Mouse (Mus musculus) heart, embryonic 12.5 days (tissue): ENCODE data around the gene Erbb4. TPM values are rescaled to one million over a fixed set of nuclear protein-coding genes. Genes with fewer than 3 reads are reported as not detected.

Experiments
- ATAC-seq: fragments of 200-750 bp; cut with Nextera tagmentation; 2 replicates; pipeline ENCODE4 v1.8.0; 2017; ENCODE audit warnings: moderate TSS enrichment, moderate library complexity; ENCODE audit not compliant: insufficient number of reproducible peaks, low FRiP score
- H3K27ac ChIP-seq: fragments of 300-500 bp; sonication (generic); 2 replicates; pipeline ENCODE4 v1.5.1; 2016; ENCODE audit warnings: mild to moderate bottlenecking, moderate library complexity; ENCODE audit not compliant: poor library complexity, severe bottlenecking
- H3K27me3 ChIP-seq: fragments of 300-500 bp; sonication (generic); replicated peaks from 2 replicates; pipeline ENCODE4 v1.6.1; 2016; ENCODE audit warnings: mild to moderate bottlenecking, moderate library complexity
- H3K36me3 ChIP-seq: fragments of 300-500 bp; sonication (generic); 2 replicates; pipeline ENCODE4 v1.6.1; 2016; ENCODE audit warnings: mild to moderate bottlenecking, moderate library complexity
- H3K4me1 ChIP-seq: fragments of 300-500 bp; sonication (generic); replicated peaks from 2 replicates; pipeline ENCODE4 v1.6.1; 2016; ENCODE audit warnings: mild to moderate bottlenecking
- H3K4me2 ChIP-seq: fragments of 300-500 bp; sonication (generic); 2 replicates; pipeline ENCODE4 v1.6.1; 2016; ENCODE audit warnings: mild to moderate bottlenecking, moderate library complexity
- H3K4me3 ChIP-seq: fragments of 300-500 bp; sonication (generic); 2 replicates; pipeline ENCODE4 v1.5.1; 2016; ENCODE audit warnings: mild to moderate bottlenecking
- H3K9ac ChIP-seq: fragments of 300-500 bp; sonication (generic); 2 replicates; pipeline ENCODE4 v1.6.1; 2016; ENCODE audit warnings: mild to moderate bottlenecking, moderate library complexity
- H3K9me3 ChIP-seq: fragments of 300-500 bp; sonication (generic); replicated peaks from 2 replicates; pipeline ENCODE4 v1.6.1; 2016; ENCODE audit warnings: mild to moderate bottlenecking, moderate library complexity
- WGBS: fragments of 180-500 bp; shearing (Covaris S2); methylation state at CpG from one replicate; pipeline ENCODE4 v1.1.7; 2016; 5-methylcytosine and 5-hydroxymethylcytosine counted together
- polyA plus RNA-seq: library from polyadenylated mRNA; unstranded; fragments of >200 nt; fragmentation: Nextera tagmentation; extraction: Ambion mirVana; gene quantifications from 2 replicates; pipeline ENCODE4 v1.2.1, GENCODE M21; 2016

Erbb4 gene
- polyA plus RNA-seq, 1 experiment from 2014 or later = 13.6 TPM

DNA sequence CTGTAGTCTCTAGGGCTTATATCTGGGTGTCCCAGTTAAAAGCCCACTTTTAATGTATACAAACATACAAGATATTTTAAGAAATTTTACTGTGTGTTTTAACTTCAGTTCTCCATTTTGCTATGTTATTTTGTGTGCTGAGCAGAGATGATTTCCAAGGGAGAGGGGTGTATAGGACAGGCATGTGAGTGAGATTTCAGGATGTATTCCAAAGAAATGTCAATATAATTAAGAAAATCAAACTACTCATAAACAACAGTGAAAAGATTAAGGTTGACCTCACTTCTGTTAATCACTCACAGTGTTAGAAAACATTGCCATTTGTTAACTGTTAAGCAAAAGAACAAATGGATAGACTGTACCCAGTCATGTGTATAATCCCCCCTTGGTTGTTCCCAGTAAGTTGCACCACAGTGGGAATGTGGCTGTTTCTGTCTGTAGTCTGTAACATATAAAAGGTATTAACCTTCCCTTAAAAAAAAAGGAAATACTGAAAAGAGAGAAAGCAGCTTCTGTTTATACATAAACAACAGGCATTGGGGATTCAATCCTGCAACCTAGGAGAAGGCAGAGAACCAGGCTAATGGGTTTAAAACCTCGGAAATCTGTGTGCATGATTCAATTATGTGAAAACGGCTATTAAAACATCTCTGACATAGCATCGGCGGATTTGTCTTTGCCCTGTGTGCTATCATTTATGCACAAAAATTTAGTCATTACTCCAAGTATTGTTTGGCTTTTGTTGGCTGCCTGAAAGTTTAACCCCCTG, 84.5 kb downstream of the Erbb4 start:
- H3K27ac ChIP-seq = no peak overlapping the region
- H3K36me3 ChIP-seq = no peaks in the 10 kb centered on the region
- no peaks in the 10 kb centered on the region for H3K9me3 ChIP-seq
- H3K9ac ChIP-seq = no peak overlapping the region
- peaks cover 13% of the 10 kb centered on the region for H3K4me1 ChIP-seq
- H3K4me3 ChIP-seq = no peak overlapping the region
- 81% methylated on average over 4 of the region's 4 CpGs for WGBS
- H3K4me2 ChIP-seq = no peak overlapping the region
- H3K27me3 ChIP-seq = no peaks in the 10 kb centered on the region
- ATAC-seq = no peak

DNA sequence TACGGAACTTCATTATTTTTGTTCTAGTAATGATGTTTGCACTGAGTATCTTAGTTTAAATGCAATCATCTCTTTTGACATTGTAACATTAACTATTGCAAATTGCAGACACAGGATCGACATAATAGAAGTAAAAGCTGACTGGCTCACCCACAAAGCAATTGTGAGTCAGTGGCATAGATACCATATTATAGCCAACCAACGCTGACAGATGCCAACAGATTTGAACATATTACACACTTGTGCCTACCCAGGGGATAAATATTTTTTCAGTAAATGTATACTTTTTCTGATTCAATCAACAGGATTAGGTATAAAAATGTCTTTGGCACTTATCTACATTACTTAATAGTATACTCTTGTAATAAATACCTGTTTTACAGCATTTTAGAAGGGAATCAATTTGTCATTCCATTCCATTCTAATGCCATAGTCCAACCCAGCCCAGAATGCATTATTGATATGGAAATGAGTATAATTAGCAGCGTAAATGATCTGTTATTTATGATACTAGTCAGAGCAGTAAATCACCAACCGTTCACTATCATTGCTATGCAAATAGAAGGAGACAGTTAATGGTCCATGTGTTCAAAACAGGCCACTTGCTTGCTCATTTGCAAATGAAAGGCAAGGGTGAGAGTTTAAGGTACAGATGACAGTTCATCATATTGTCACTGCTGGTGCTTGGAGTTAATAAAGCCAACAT, 97.9 kb downstream of the Erbb4 start:
- Histone ChIP-seq H3K4me3 (no peak overlapping the region), H3K4me1 (0 out of 2 replicates have a peak, but pooled peaks cover 8% of the 10 kb centered on the region), H3K4me2 (no peak overlapping the region), H3K27me3 (no peaks in the 10 kb centered on the region), H3K9ac (no peak overlapping the region), H3K36me3 (no peaks in the 10 kb centered on the region), H3K9me3 (no peaks in the 10 kb centered on the region), H3K27ac (no peak overlapping the region)
- 86% methylated on average over 5 of the region's 5 CpGs for WGBS
- ATAC-seq = no peak

DNA sequence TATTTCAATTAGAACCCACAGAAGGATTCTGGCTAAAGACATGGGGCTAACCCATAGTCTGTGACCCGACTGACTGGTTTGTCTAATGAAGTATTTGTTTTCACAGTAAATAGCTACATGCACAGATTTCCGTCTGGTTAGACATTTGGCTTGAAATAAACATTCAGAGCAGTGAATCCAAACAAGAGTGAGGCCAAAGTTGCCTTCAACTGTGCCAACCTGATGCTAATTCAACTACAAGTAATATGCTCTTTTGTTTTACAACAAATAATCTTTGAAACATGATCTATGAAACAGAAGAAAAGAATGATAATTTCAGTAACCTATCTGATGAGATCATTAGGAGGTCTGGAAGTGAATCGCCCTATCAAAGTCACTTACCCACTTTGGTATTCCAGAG, 106.5 kb downstream of the Erbb4 start:
- no peak overlapping the region for H3K27ac ChIP-seq
- ATAC-seq = no peak
- H3K9ac ChIP-seq = no peak overlapping the region
- H3K36me3 ChIP-seq = no peaks in the 10 kb centered on the region
- H3K9me3 ChIP-seq = no peaks in the 10 kb centered on the region
- WGBS = 71% methylated on average over 3 of the region's 3 CpGs
- no peaks in the 10 kb centered on the region for H3K27me3 ChIP-seq
- no peak overlapping the region for H3K4me2 ChIP-seq
- 0 out of 2 replicates have a peak, but pooled peaks cover 11% of the 10 kb centered on the region for H3K4me1 ChIP-seq
- H3K4me3 ChIP-seq = no peak overlapping the region

DNA sequence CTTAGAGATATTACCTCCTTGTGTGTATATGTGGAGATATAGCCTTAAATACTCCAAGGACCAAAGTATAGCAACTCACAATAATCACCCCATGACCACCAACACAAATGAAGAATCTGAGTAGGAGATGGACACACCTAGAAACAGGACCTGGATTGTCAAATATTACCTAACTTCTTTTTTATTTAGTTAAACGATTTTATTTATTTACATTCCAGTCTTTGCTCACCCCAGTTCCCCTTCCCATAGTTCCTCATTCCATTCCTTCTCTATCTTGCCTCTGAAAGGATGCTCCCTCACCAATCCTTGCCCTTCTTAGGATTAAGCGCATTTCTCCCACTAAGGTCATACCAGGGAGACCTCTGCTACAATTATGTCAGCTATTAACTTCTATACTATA, 128.6 kb downstream of the Erbb4 start:
- whole genome bisulfite sequencing = 80% methylated on average over 2 of the region's 2 CpGs

DNA sequence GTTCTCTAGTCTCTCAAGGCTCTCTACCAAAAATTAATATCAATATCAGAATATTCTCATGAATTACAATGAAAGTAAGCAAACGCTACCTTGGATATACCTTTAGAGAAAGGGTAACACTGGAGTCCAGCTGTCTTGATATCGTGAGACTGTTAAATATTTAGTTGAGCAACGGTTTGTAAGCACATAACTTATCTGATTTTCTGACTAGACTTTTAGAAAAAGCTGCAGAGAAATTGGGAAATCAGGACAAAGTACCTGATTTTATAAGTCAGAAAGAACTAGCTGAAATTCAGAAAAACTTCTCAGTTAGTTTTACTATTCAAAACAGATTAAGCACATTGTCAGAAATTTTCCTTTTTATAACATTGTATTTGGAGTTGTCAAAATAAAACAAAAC, 129.3 kb downstream of the Erbb4 start:
- 78% methylated on average over 3 of the region's 3 CpGs for WGBS
- no peak overlapping the region for H3K4me2 ChIP-seq
- no peak overlapping the region for H3K27ac ChIP-seq
- H3K36me3 ChIP-seq = no peaks in the 10 kb centered on the region
- no peak for ATAC-seq
- no peak overlapping the region for H3K9ac ChIP-seq
- H3K4me3 ChIP-seq = no peak overlapping the region
- no peaks in the 10 kb centered on the region for H3K9me3 ChIP-seq
- peaks cover under 1% of the 10 kb centered on the region for H3K4me1 ChIP-seq
- H3K27me3 ChIP-seq = no peaks in the 10 kb centered on the region

More for the DNA sequence above, 128.6 kb downstream of the Erbb4 start:
- Histone ChIP-seq H3K27me3 (no peaks in the 10 kb centered on the region), H3K4me3 (no peak overlapping the region), H3K9ac (no peak overlapping the region), H3K9me3 (no peaks in the 10 kb centered on the region), H3K36me3 (no peaks in the 10 kb centered on the region), H3K4me1 (no peaks in the 10 kb centered on the region), H3K4me2 (no peak overlapping the region), H3K27ac (no peak overlapping the region)
- ATAC-seq = no peak

DNA sequence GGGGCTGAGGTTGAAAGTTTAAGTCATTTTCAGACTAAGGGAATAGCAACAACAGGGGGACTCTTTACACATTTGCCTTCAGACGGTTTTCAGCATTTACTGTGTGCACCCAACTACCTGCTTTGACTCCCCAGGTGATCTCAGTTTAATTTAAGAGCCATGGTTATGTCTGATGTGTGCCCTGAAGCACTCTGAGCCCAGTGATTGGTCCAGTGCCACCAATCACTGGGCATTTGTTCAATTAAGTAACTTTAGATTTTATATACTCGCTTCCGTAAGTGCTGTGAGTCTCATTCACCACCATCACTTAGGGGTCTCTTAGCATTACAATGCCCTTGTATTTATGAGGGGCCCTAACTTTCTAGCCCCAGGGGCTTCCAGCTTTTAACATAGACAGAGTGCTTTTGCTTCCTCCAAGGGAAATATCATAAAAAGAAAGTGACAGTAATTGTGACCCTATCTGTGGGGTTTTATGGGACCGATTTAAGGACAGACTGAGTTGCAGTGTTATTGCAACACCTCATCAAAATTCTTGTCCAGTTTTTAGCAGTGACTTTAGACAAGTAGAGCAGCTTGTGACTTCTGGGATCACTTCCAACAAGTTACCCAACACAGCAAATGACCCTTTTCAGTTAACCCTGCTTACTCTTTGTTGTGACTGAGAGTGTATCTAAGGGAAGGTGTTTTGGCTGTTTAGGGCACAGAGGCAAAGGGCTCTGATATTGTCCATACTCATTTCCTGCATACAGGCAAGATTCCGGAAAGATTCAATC, 134.3 kb downstream of the Erbb4 start:
- H3K9ac ChIP-seq = no peak overlapping the region
- H3K4me3 ChIP-seq = no peak overlapping the region
- no peak overlapping the region for H3K4me2 ChIP-seq
- no peaks in the 10 kb centered on the region for H3K27me3 ChIP-seq
- no peaks in the 10 kb centered on the region for H3K36me3 ChIP-seq
- no peak for ATAC-seq
- peak overlapping the region; percentile 51 for H3K27ac ChIP-seq
- H3K9me3 ChIP-seq = peaks cover 3% of the 10 kb centered on the region; the same call in 1 of the 2 replicates
- 77% methylated on average over 5 of the region's 5 CpGs for WGBS
- peaks cover 5% of the 10 kb centered on the region for H3K4me1 ChIP-seq

DNA sequence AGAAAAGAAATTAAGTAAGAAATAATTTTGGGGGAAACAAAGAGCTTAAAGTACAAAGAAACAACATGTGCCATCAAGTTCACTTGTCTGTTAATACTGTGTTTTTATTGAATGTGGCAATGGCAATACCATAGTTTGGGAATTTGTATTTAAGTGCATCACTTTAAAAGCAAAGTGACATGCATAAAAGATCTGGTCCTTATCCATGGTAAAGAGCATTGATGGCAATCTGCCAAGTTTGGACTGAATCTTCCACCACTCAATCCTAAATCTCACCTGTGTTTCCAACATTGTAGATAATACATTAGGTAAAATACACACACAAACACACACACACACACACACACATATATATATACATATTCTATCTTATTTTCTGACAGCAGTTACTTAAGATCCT, 143.7 kb downstream of the Erbb4 start:
- H3K4me1 ChIP-seq = no peaks in the 10 kb centered on the region
- no peak overlapping the region for H3K27ac ChIP-seq
- H3K36me3 ChIP-seq = no peaks in the 10 kb centered on the region
- H3K9me3 ChIP-seq = no peaks in the 10 kb centered on the region
- H3K9ac ChIP-seq = no peak overlapping the region
- H3K4me2 ChIP-seq = no peak overlapping the region
- no peak for ATAC-seq
- no peak overlapping the region for H3K4me3 ChIP-seq
- no peaks in the 10 kb centered on the region for H3K27me3 ChIP-seq

DNA sequence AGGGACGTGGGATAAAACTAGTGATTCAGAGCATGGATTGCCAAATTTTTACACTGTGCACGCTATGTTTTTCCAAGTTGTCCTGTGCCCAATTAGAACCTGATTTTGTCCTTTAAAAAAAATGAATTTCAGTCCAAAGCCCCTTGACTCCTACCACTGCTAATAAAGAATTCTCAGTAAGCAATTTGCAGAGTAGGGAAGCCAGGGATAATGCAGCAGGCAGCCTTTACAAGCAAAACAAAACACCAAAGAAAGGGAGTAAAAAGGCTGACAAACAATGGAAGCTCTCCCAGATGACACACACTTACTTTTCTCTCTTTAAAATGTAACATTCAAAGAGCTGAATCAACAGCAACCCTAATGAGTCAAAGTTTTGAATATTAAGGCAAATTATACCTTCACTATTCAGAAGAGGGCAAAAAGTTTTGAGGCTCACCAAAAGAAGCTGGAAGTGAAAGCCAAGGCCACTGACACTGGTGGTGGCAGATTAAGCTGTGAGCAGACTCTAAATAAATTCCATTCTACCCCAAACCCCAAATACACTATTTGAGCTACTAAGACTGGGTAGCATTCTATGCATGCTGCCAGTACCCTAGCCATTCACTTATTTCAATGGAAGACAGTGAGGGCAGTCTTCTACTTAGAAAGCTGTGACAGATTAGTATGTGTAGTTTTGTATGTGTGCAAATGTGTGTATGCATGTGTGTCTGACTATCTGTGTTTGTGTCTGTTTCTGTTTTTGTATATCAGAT, 146.3 kb downstream of the Erbb4 start:
- no peak overlapping the region for H3K4me3 ChIP-seq
- 72% methylated on average over 2 of the region's 2 CpGs for WGBS
- H3K27ac ChIP-seq = no peak overlapping the region
- ATAC-seq = no peak
- H3K9ac ChIP-seq = no peak overlapping the region
- H3K4me1 ChIP-seq = peaks cover 5% of the 10 kb centered on the region
- no peaks in the 10 kb centered on the region for H3K27me3 ChIP-seq
- H3K9me3 ChIP-seq = no peaks in the 10 kb centered on the region
- H3K4me2 ChIP-seq = no peak overlapping the region
- no peaks in the 10 kb centered on the region for H3K36me3 ChIP-seq

DNA sequence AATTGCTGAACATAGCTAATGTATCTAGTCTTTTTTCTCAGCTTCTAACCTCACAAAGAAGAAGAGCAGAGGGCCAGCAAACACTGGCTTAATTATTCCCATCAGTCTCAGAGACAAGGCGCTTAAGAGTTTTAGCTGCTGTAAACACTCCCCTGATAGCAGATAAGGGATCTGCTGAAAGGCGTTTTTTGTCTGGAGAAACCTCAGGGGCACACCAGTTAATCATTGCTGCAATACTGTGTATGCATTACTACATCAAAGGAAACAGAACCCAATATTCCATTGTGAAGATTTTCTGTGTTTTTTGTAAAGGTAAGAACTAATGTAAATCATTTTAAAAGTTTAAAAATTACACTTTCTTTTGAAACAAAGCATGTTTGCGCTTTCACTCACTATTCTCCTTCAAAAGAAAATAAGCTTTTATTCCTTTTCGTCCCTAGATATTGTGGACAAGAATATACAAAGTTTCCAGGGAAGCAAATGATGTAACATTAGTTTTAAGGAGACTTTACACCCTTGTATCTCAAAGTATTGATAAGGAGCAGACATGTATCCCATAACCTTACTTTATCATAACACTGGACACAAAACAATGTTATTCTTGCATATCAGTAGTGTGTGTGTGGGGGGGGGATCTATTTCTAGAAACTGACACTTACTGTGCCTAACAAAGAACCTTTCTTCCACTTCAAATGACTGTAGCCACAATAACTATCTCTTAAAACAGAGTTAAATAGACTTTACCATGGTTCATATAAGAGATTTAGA, 150.9 kb downstream of the Erbb4 start:
- Histone ChIP-seq H3K27me3 (no peaks in the 10 kb centered on the region), H3K4me2 (no peak overlapping the region), H3K36me3 (no peaks in the 10 kb centered on the region), H3K9ac (no peak overlapping the region), H3K27ac (peak overlapping the region; percentile 83), H3K9me3 (no peaks in the 10 kb centered on the region), H3K4me3 (no peak overlapping the region), H3K4me1 (peaks cover 11% of the 10 kb centered on the region)
- ATAC-seq = no peak; the same call in 1 of the 2 replicates
- WGBS = 18% methylated on average over 4 of the region's 4 CpGs

DNA sequence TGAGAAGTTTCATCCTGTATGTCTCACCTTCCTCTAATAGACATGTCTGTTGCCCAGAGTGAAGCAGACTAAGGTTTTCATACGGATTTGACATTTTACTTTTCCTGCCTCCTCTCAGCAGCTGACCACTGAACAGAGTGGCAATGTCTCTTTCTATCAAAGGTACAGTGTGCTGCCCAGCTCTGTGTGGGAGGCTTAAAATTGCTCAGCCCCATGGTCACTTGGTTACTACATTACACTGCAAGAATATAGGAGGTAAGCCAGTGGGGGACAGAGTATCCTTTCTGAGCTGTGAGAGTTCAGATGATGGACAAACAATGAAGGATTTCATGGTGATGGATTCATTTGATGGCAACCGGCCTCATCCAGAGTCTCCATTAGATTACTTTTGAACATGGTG, 152.4 kb downstream of the Erbb4 start:
- H3K27me3 ChIP-seq = no peaks in the 10 kb centered on the region
- H3K36me3 ChIP-seq = no peaks in the 10 kb centered on the region
- H3K4me2 ChIP-seq = no peak overlapping the region
- no peak for ATAC-seq
- H3K9ac ChIP-seq = no peak overlapping the region
- WGBS = 64% methylated on average over 2 of the region's 2 CpGs
- H3K4me1 ChIP-seq = peaks cover 11% of the 10 kb centered on the region
- no peak overlapping the region for H3K27ac ChIP-seq
- no peaks in the 10 kb centered on the region for H3K9me3 ChIP-seq
- H3K4me3 ChIP-seq = no peak overlapping the region
